Mouse (Mus musculus) myocyte (in vitro differentiated cells): ENCODE results near the gene Runx2. TPM values are rescaled to one million over a fixed set of nuclear protein-coding genes. Genes with fewer than 3 reads are reported as not detected.

Source experiments
- H3K27me3 ChIP-seq: one replicate; pipeline ENCODE4 v1.6.1; 2011; ENCODE audit not compliant: control insufficient read depth, insufficient read depth, insufficient read length
- H3K36me3 ChIP-seq: one replicate; pipeline ENCODE4 v1.6.1; 2011; ENCODE audit not compliant: control insufficient read depth, insufficient read depth
- H3K4me2 ChIP-seq: one replicate; pipeline ENCODE4 v1.6.1; 2011; ENCODE audit warnings: low read depth, control low read depth
- H3K4me3 ChIP-seq: one replicate; pipeline ENCODE4 v1.5.1; 2011; ENCODE audit warnings: mild to moderate bottlenecking, control low read depth, moderate library complexity
- H3K79me2 ChIP-seq: one replicate; pipeline ENCODE4 v1.6.1; 2011; ENCODE audit not compliant: control insufficient read depth, insufficient read depth
- H3ac ChIP-seq: one replicate; pipeline ENCODE4 v1.6.1; 2011; ENCODE audit not compliant: control insufficient read depth, insufficient read length
- CEBPB ChIP-seq: IDR thresholded peaks from 2 replicates; pipeline ENCODE4 v1.6.1; 2011; ENCODE audit warnings: mild to moderate bottlenecking, moderate library complexity; ENCODE audit not compliant: poor library complexity, insufficient read depth, severe bottlenecking
- E2F4 ChIP-seq: IDR thresholded peaks from one replicate; pipeline ENCODE4 v1.6.1; 2011; ENCODE audit warnings: mild to moderate bottlenecking, control low read depth, moderate library complexity; ENCODE audit not compliant: insufficient read depth
- MAX ChIP-seq: IDR thresholded peaks from one replicate; pipeline ENCODE4 v1.6.1; 2011; ENCODE audit warnings: low read depth, mild to moderate bottlenecking, control low read depth
- MYOD1 ChIP-seq, 3 experiments: IDR thresholded peaks; one replicate each; pipeline ENCODE4 v1.6.1; 2011; ENCODE audit warnings: control low read depth in 2 of 3, low read depth in 2 of 3, mild to moderate bottlenecking in 2 of 3, moderate library complexity in 1 of 3; ENCODE audit not compliant: insufficient read length in 2 of 3, control insufficient read depth in 1 of 3
- MYOG ChIP-seq, 3 experiments: IDR thresholded peaks; one replicate each; pipeline ENCODE4 v1.6.1; 2011; ENCODE audit warnings: control low read depth in 2 of 3, low read depth in 2 of 3, mild to moderate bottlenecking in 2 of 3; ENCODE audit not compliant: insufficient read length in 2 of 3, control insufficient read depth in 1 of 3, insufficient read depth in 1 of 3
- POLR2A ChIP-seq: IDR thresholded peaks from one replicate; pipeline ENCODE4 v1.6.1; 2011; ENCODE audit warnings: low read depth, mild to moderate bottlenecking, control low read depth, moderate library complexity; ENCODE audit not compliant: insufficient read length
- POLR2AphosphoS2 ChIP-seq: IDR thresholded peaks from one replicate; pipeline ENCODE4 v1.6.1; 2011; ENCODE audit warnings: low read depth, control low read depth; ENCODE audit not compliant: insufficient read length
- REST ChIP-seq: IDR thresholded peaks from one replicate; pipeline ENCODE4 v1.6.1; 2011; ENCODE audit warnings: mild to moderate bottlenecking, control low read depth, moderate library complexity; ENCODE audit not compliant: insufficient read depth, insufficient read length
- SRF ChIP-seq: IDR thresholded peaks from one replicate; pipeline ENCODE4 v1.6.1; 2011; ENCODE audit warnings: low read depth; ENCODE audit not compliant: control insufficient read depth, insufficient read length
- TCF12 ChIP-seq: IDR thresholded peaks from one replicate; pipeline ENCODE4 v1.6.1; 2011; ENCODE audit warnings: mild to moderate bottlenecking, control low read depth; ENCODE audit not compliant: poor library complexity, insufficient read depth, severe bottlenecking
- TCF3 ChIP-seq: IDR thresholded peaks from one replicate; pipeline ENCODE4 v1.6.1; 2011; ENCODE audit warnings: low read depth, control low read depth; ENCODE audit not compliant: insufficient read length
- USF1 ChIP-seq: IDR thresholded peaks from one replicate; pipeline ENCODE4 v1.6.1; 2011; ENCODE audit warnings: low read depth, mild to moderate bottlenecking, control low read depth, moderate library complexity
- polyA plus RNA-seq: library from polyadenylated mRNA; unstranded; fragments of >200 nt; fragmentation: generic; extraction: Trizol; gene quantifications from one replicate; pipeline ENCODE4 v1.2.1, GENCODE M21; 2012; ENCODE audit warnings: missing spikeins

Gene Runx2
- polyA plus RNA-seq, result 6.7 TPM

DNA sequence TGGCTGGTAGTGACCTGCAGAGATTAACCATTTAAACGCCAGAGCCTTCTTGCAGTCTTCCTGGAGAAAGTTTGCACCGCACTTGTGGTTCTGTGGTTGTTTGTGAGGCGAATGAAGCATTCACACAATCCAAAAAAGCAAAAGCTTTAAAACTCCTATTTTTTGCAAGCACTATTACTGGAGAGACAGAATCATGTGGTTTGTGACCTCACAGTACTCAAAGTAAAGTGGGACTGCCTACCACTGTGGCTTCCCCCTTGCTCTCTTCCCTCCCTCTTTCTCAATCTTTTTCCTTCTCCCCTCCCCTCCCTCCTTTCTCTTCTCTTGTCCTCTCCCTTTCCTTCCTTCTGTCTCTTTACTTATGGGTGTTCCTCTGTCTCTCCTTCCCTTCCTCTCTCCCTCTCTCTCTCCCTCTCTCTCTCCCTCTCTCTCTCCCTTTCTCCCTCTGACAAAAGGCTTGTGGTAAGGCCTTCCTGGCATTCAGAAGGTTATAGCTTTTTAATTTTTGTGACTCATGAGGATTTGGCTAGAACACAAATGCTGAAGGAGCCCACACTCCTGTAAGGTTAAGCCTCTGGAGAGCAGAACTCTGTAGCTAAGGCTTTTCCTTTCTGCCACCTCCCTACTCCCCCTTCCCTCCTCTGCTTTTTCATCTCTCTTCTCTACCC lies at the start of gene Runx2:
Runx2 (minus strand) TSS at position 290 of the 668 bp plus-strand sequence.
- H3K4me2 ChIP-seq, result peak within 1 kb of the TSS; percentile 95
- no peaks in the 10 kb centered on the region for H3K27me3 ChIP-seq
- peak within 1 kb of the TSS; percentile 21 for H3K4me3 ChIP-seq
- no peaks in the 10 kb centered on the region for H3K36me3 ChIP-seq
- H3K79me2 ChIP-seq, result no peaks in the 10 kb centered on the region
- no peak within 1 kb of the TSS for H3ac ChIP-seq
- TF ChIP-seq POLR2A (no peak), USF1 (peak; percentile 66)

DNA sequence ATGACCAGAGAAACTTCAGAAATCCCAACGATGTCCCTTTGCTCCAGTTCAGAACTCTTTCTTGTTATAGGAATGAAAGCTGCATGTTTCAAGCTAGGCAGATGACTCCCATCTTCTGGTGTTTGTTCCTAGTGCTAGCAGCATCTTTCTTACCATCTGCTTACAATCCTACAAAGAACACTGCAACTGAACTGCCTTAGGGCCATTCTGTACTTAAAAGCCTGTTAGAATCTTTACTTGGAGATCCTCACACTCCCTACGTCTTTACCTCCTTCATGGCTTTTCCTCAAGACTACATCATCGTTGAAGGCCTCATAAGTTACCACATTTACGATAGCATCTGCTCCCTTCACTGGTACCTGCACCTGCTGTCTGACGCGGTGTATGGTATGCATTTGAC lies 48.6 kb upstream of the Runx2 start:
- H3K4me3 ChIP-seq, result no peak overlapping the region
- TF ChIP-seq CEBPB, result no peak
- no peaks in the 10 kb centered on the region for H3K79me2 ChIP-seq
- no peaks in the 10 kb centered on the region for H3K27me3 ChIP-seq
- no peaks in the 10 kb centered on the region for H3K36me3 ChIP-seq
- no peak overlapping the region for H3K4me2 ChIP-seq
- H3ac ChIP-seq, result no peak overlapping the region

DNA sequence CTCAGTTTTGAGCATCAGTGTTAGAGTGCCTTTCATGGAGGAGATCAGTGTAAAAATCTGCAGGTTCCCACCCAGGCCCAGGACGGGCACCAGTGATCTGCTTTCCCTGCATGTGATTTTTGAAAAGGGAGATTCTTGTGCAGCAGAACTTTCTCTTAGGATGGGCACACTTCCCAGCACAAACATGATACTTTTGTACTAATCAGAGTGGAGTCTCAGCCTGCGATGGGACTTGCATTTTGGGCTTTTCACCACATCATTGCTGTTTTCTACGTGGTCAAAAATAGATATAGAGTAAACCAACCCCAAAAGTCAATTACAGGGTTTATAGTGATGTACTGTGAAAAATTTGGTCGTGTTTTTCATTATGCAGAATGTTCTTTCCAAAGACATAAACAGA lies 27.6 kb upstream of the Runx2 start:
- H3K36me3 ChIP-seq, result no peaks in the 10 kb centered on the region
- no peaks in the 10 kb centered on the region for H3K27me3 ChIP-seq
- no peaks in the 10 kb centered on the region for H3K79me2 ChIP-seq
- no peak overlapping the region for H3K4me3 ChIP-seq
- H3K4me2 ChIP-seq, result no peak overlapping the region
- no peak overlapping the region for H3ac ChIP-seq
- TF ChIP-seq TCF12 (no peak), POLR2AphosphoS2 (no peak), REST (no peak), USF1 (no peak), CEBPB (no peak), TCF3 (no peak), POLR2A (no peak), MAX (no peak), MYOG (IDR thresholded peaks at IDR 0.05; ENCODE audit: control insufficient read depth in 1 of 3, insufficient read depth in 1 of 3, insufficient read length in 2 of 3, low read depth in 2 of 3) (no peak), E2F4 (no peak), SRF (no peak), MYOD1 (IDR thresholded peaks at IDR 0.05; ENCODE audit: control insufficient read depth in 1 of 3, insufficient read length in 2 of 3, low read depth in 2 of 3) (no peak)

DNA sequence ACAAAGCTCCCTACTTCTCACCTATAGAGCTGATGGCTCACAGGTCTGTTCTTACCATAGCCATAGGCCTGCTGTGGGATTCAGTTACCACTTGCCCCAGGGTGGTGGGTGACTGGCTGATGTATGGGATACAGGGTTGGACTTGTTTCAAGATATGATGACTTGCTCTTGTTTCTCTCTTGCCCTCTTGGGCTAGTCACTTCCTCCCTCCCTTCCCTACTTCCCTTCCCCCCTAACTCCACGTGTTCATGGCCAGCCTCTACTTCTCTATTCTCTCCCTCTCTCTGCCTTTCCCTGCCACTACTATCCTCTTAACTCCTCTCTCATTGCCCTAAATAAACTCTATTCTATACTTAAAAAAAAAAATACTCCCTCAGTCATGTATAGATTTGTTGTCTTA lies 16.6 kb upstream of the Runx2 start:
- Histone ChIP-seq H3ac (no peak overlapping the region), H3K4me3 (no peak overlapping the region), H3K4me2 (no peak overlapping the region), H3K36me3 (no peaks in the 10 kb centered on the region), H3K27me3 (no peaks in the 10 kb centered on the region), H3K79me2 (no peaks in the 10 kb centered on the region)
- no peak for TF ChIP-seq POLR2A
- TF ChIP-seq MYOG (IDR thresholded peaks at IDR 0.05; ENCODE audit: control insufficient read depth in 1 of 3, insufficient read depth in 1 of 3, insufficient read length in 2 of 3, low read depth in 2 of 3), result no peak
- TF ChIP-seq E2F4, result no peak
- TF ChIP-seq MAX, result no peak
- no peak for TF ChIP-seq MYOD1 (IDR thresholded peaks at IDR 0.05; ENCODE audit: control insufficient read depth in 1 of 3, insufficient read length in 2 of 3, low read depth in 2 of 3)
- TF ChIP-seq USF1, result no peak
- no peak for TF ChIP-seq REST
- TF ChIP-seq CEBPB, result no peak
- TF ChIP-seq TCF12, result no peak
- no peak for TF ChIP-seq TCF3
- TF ChIP-seq SRF, result no peak
- TF ChIP-seq POLR2AphosphoS2, result no peak

DNA sequence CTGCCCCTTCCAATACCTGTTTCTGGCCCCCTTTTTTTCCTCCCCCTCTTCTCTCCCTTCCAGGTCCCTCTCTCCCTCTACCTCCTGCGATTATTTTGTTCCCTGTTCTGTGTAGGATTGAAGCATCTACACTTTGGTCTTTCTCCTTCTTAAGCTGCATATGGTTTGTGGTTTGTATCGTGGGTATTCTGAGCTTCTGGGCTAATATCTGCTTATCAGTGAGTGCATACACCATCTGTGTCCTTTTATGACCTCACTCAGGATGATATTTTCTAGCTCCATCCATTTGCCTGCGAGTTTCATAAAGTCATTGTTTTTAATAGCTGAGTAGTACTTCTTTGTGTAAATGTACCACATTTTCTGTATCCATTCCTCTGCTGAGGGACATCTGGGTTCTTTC lies 15.0 kb upstream of the Runx2 start:
- Histone ChIP-seq H3K79me2 (no peaks in the 10 kb centered on the region), H3K27me3 (no peaks in the 10 kb centered on the region), H3K4me2 (no peak overlapping the region), H3K36me3 (no peaks in the 10 kb centered on the region), H3K4me3 (no peak overlapping the region), H3ac (no peak overlapping the region)
- TF ChIP-seq MYOG (IDR thresholded peaks at IDR 0.05; ENCODE audit: control insufficient read depth in 1 of 3, insufficient read depth in 1 of 3, insufficient read length in 2 of 3, low read depth in 2 of 3) (no peak), TCF3 (no peak), MYOD1 (IDR thresholded peaks at IDR 0.05; ENCODE audit: control insufficient read depth in 1 of 3, insufficient read length in 2 of 3, low read depth in 2 of 3) (no peak)
